Mouse (Mus musculus): Measurements from ENCODE around the gene Cux1. TPM values are rescaled to one million over a fixed set of nuclear protein-coding genes. Genes with fewer than 3 reads are reported as not detected.

Gene Cux1
- polyA plus RNA-seq, 1 experiment, result 284 TPM

DNA sequence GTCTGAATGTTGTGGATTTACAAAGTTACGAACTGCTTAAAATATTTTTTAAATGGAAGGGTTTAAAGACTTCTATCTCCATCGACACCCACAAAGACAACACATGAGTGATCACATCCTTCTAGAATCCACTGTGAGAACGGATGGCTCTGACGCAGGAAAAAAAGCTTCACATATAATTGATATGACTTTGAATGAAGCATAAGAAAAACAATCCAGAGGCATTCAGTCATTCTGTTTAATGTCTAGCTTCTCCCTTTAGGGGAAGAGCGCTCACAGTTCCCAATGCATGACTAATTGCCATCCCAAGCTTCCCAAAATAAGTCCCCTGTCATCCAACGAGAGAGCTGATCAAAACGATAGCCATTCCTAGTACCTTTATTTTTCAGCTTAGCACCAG lies 2.9 kb upstream of the Cux1 start:
- no peak overlapping the region for H3K27ac ChIP-seq (ENCODE audit: insufficient read depth, low read depth, low read length)
- no peak for TF ChIP-seq POLR2A (IDR thresholded peaks at IDR 0.05; ENCODE audit: insufficient read depth, low read depth, low read length)
- no peak for TF ChIP-seq CTCF (IDR thresholded peaks at IDR 0.05; ENCODE audit: insufficient read depth, low read depth, low read length)
- no peak overlapping the region for H3K4me3 ChIP-seq (ENCODE audit: insufficient read depth, low read depth, low read length)
- H3K4me1 ChIP-seq (ENCODE audit: control insufficient read depth, insufficient read depth, low read length), result peaks cover 7% of the 10 kb centered on the region
- 58% methylated on average over 7 of the region's 7 CpGs for WGBS

DNA sequence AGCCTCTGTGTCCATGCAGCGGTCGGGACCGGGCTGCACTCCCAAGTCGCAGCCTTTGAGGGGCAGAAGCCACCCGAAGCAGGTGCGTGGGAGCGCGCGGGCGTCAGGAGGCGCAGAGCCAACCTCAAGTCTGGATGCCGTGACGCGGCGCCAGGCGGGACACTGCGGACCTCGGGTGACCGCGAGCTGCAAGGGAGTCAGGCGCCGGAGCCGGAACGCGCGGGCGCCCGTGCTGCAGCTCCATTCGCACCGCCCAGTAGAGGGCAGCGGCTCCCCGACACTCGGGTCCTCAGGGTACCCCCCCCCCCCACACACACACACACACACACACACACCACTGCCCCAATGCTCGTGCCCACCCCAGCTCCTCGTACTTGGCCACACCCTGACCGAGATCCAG lies 1.5 kb upstream of the Cux1 start:
- TF ChIP-seq CTCF (IDR thresholded peaks at IDR 0.05; ENCODE audit: insufficient read depth, low read depth, low read length) (peak; percentile 49), POLR2A (IDR thresholded peaks at IDR 0.05; ENCODE audit: insufficient read depth, low read depth, low read length) (no peak)
- no peak overlapping the region for H3K27ac ChIP-seq (ENCODE audit: insufficient read depth, low read depth, low read length)
- WGBS, result under 1% methylated on average over 36 of the region's 36 CpGs
- H3K4me3 ChIP-seq (ENCODE audit: insufficient read depth, low read depth, low read length), result peak overlapping the region; percentile 69
- H3K4me1 ChIP-seq (ENCODE audit: control insufficient read depth, insufficient read depth, low read length), result peaks cover 8% of the 10 kb centered on the region

DNA sequence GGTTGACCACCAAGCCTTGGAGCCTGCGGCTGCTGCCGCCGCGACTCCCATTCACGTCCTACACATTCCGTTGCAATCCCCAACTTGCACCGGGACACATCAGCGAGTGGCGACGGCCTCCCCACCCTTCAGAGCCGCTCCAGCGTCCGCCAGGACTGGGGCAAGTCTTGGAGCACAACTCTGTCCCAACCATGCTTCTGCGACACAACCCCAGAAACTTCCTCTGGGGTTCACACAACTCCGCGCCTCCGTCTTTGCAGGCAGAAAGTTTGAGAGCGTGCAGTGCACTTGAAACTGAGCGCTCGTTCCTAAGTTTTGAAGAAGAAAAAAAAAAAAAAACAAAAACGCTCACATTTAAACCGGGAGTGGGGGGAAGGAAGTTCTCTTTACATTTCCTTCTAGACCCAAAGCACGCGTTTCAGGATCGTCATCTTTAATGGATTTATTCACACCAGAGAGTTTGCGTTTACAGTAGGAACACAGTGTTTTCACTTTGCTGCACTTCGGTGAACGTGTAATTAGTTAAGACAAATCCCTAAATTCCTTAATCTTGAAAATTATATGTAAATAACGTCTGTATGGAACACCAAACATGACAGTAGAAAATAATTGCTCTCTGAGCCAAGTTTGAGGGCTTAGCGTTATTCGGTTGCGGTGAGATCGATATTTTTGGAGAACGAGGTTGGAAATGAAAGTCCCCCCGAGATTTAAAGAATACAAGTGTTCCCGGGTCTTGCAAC lies 906 bp upstream of the Cux1 start:
- Histone ChIP-seq H3K4me3 (ENCODE audit: insufficient read depth, low read depth, low read length) (peak overlapping the region; percentile 99), H3K27ac (ENCODE audit: insufficient read depth, low read depth, low read length) (no peak overlapping the region), H3K4me1 (ENCODE audit: control insufficient read depth, insufficient read depth, low read length) (peaks cover 8% of the 10 kb centered on the region)
- WGBS, result under 1% methylated on average over 36 of the region's 36 CpGs
- TF ChIP-seq CTCF (IDR thresholded peaks at IDR 0.05; ENCODE audit: insufficient read depth, low read depth, low read length), result no peak
- no peak for TF ChIP-seq POLR2A (IDR thresholded peaks at IDR 0.05; ENCODE audit: insufficient read depth, low read depth, low read length)

DNA sequence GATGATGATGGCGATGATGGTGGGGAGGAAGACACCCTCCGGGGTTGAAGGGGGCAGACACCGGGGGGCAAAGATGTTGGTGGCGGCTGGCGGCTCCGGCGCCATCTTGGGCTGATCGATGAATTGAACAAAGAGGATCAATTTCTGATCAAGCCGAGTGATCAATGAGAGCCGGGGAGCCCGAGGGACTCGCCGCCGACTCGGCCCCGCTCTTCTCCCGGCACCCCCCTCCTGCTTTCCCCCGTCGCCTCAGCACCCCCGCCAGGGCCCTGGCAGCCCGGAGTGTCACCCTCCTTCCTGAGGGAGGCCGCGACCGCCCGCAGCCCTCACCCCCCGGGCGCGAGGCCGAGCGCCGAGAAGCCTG lies 496 bp downstream of the Cux1 start:
- WGBS, result under 1% methylated on average over 31 of the region's 31 CpGs
- peak overlapping the region; percentile 99 for H3K4me3 ChIP-seq (ENCODE audit: insufficient read depth, low read depth, low read length)
- peaks cover 8% of the 10 kb centered on the region for H3K4me1 ChIP-seq (ENCODE audit: control insufficient read depth, insufficient read depth, low read length)
- peak overlapping the region; percentile 91 for H3K27ac ChIP-seq (ENCODE audit: insufficient read depth, low read depth, low read length)
- TF ChIP-seq CTCF (IDR thresholded peaks at IDR 0.05; ENCODE audit: insufficient read depth, low read depth, low read length) (no peak), POLR2A (IDR thresholded peaks at IDR 0.05; ENCODE audit: insufficient read depth, low read depth, low read length) (no peak)

DNA sequence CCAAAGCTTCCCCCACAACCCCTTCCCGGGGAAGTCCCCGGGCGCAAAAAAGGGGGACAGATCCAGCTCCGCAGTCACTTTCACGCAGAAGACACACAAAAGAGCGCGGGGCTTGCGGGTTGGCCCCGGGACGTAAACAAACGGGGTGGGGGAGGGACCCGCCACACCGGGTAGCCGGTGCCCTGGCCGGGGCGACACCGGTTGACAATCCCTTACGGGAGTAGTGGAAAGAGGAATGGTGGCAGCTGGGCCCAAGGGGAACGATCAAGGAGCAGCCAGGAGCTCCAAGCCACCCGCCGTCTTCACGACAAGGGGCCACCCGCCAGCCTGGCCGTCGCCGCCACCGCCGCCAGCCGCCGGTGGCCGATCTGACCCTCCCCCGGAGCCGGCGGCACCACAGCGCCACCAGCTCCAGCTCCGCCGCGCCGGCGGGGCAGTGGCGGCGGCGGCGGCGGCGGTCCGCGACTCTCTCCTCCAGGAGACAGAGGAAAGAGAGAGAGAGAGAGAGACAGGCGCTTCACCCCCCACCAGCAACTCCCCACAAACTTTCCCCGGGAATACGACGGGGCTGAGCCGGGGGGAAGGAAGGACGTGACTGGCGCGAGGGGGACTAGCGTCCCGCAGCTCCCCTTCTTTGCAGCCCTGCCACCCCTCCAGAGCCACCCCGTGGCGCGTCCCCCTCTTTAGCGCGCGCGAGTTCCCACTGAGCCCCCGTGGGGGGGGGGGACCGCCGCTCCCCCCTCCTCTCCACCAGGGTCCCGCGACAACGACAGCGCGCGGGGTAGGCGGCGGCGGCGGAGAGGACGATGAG lies 1.1 kb downstream of the Cux1 start:
- TF ChIP-seq CTCF (IDR thresholded peaks at IDR 0.05; ENCODE audit: insufficient read depth, low read depth, low read length) (no peak), POLR2A (IDR thresholded peaks at IDR 0.05; ENCODE audit: insufficient read depth, low read depth, low read length) (no peak)
- peak overlapping the region; percentile 99 for H3K4me3 ChIP-seq (ENCODE audit: insufficient read depth, low read depth, low read length)
- WGBS, result under 1% methylated on average over 78 of the region's 79 CpGs
- peaks cover 8% of the 10 kb centered on the region for H3K4me1 ChIP-seq (ENCODE audit: control insufficient read depth, insufficient read depth, low read length)
- H3K27ac ChIP-seq (ENCODE audit: insufficient read depth, low read depth, low read length), result peak overlapping the region; percentile 91

DNA sequence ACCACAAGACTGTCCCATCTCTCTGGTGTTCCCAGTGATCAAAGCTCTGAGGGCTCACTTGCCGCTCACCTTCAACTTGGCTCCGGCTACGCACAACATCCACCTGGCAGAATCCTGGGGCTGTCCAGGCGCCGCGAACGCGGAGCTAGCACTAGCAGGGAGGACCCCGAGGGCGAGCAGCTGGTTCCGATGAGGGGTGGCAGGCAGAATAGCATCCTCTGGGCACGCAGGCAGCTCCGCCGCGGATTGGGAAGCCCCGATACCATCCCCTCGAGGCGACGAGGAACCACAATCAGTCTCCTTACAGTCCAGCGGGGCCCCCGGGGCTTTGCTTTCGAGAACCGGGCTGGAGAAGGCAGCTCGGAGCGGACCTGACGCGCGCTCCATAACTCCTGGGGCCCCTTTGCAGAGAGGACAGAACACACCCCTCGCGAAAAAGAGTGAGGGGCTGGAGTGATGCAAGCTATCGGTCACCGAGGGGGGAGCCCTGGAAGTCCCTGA lies 1.9 kb downstream of the Cux1 start:
- Histone ChIP-seq H3K27ac (ENCODE audit: insufficient read depth, low read depth, low read length) (no peak overlapping the region), H3K4me3 (ENCODE audit: insufficient read depth, low read depth, low read length) (peak overlapping the region; percentile 99), H3K4me1 (ENCODE audit: control insufficient read depth, insufficient read depth, low read length) (peaks cover 8% of the 10 kb centered on the region)
- TF ChIP-seq CTCF (IDR thresholded peaks at IDR 0.05; ENCODE audit: insufficient read depth, low read depth, low read length) (no peak), POLR2A (IDR thresholded peaks at IDR 0.05; ENCODE audit: insufficient read depth, low read depth, low read length) (no peak)
- 2% methylated on average over 32 of the region's 32 CpGs for WGBS

DNA sequence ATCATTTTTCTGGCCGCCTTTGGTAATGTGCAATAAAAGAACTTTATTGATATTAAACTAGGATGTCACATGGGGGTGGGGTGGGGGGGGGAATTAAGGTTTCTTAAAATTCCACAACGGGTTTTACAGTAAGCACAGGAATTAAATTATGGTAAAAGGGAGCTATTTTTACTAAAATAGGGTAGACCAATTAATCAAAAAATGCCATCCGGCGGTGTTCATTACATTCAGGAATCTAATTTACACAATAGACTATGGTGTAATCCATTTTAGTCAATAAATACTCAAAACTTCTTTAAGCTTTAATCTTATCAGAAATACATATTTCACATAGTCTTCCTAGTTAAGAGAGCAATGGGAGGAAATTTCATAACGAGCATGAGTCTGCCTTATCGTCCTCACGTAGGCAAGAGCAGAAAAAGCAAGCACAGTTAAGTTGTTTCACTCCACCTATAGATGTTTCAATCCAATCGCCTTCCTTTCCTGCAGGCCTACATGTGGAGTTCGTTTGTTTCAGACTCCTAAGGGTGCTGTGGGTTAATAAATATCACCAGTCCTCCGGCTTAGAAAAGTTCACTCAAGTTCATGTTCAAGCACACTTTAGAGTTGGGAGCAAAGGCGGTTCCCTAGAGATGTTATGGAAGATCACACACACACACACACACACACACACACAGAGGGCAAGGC lies 2.5 kb downstream of the Cux1 start:
- WGBS, result 31% methylated on average over 11 of the region's 11 CpGs
- Histone ChIP-seq H3K27ac (ENCODE audit: insufficient read depth, low read depth, low read length) (no peak overlapping the region), H3K4me3 (ENCODE audit: insufficient read depth, low read depth, low read length) (peak overlapping the region; percentile 99), H3K4me1 (ENCODE audit: control insufficient read depth, insufficient read depth, low read length) (peaks cover 9% of the 10 kb centered on the region)
- TF ChIP-seq POLR2A (IDR thresholded peaks at IDR 0.05; ENCODE audit: insufficient read depth, low read depth, low read length), result no peak
- no peak for TF ChIP-seq CTCF (IDR thresholded peaks at IDR 0.05; ENCODE audit: insufficient read depth, low read depth, low read length)

DNA sequence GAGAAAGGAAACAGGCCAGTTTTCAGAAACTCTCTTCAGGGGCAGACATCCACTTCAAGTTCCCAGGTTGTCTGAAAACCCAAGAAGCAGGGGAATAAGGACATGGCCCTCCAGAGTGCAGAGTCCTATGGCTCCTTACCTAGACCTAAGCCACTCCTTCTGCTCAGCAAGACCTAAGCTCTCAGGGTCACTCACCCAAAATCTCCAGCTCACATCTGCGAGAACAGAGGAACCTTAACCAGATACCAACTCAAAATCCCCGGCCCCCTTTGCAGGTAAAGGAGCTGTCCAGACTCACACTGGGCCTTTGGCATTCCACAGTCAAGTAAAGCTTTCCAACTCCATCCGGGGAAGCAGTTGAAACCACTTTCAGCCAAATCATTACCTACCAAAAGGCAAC lies 3.3 kb downstream of the Cux1 start:
- H3K4me3 ChIP-seq (ENCODE audit: insufficient read depth, low read depth, low read length), result no peak overlapping the region
- TF ChIP-seq POLR2A (IDR thresholded peaks at IDR 0.05; ENCODE audit: insufficient read depth, low read depth, low read length) (no peak), CTCF (IDR thresholded peaks at IDR 0.05; ENCODE audit: insufficient read depth, low read depth, low read length) (no peak)
- no peak overlapping the region for H3K27ac ChIP-seq (ENCODE audit: insufficient read depth, low read depth, low read length)
- peaks cover 13% of the 10 kb centered on the region for H3K4me1 ChIP-seq (ENCODE audit: control insufficient read depth, insufficient read depth, low read length)
- WGBS, result 79% methylated on average over 3 of the region's 3 CpGs

Data from olfactory bulb, adult 2 months (tissue).